Mouse (Mus musculus): Measurements from ENCODE around the gene Sesn1. TPM values are rescaled to one million over a fixed set of nuclear protein-coding genes. Genes with fewer than 3 reads are reported as not detected.

Sesn1 gene
- polyA plus RNA-seq, 2 experiments from 2014 or later = 77.3 to 80.5 TPM

- no peak for ATAC-seq
These were observed 61.8 kb downstream of the Sesn1 start for GRCm38 (mm10) chr10:41871564-41871963.

- ATAC-seq = no peak
These were observed 65.9 kb downstream of the Sesn1 start for GRCm38 (mm10) chr10:41875624-41876023.

- ATAC-seq = no peak
These were observed 68.6 kb downstream of the Sesn1 start for GRCm38 (mm10) chr10:41878344-41878743.

- ATAC-seq = no peak
These were observed 69.9 kb downstream of the Sesn1 start for GRCm38 (mm10) chr10:41879675-41880074.

GRCm38 (mm10) chr10:41880206-41880605 is 70.5 kb downstream of the Sesn1 start:
- ATAC-seq = no peak

- peak; percentile 95 for ATAC-seq
These were observed 71.0 kb downstream of the Sesn1 start for GRCm38 (mm10) chr10:41880777-41881176.

GRCm38 (mm10) chr10:41881438-41881837 is 71.7 kb downstream of the Sesn1 start:
- ATAC-seq = no peak

GRCm38 (mm10) chr10:41883741-41884575 is 74.2 kb downstream of the Sesn1 start:
- no peak for ATAC-seq

GRCm38 (mm10) chr10:41887080-41887821 is 77.5 kb downstream of the Sesn1 start:
- peak; percentile 80 for ATAC-seq

GRCm38 (mm10) chr10:41888365-41888941 is 78.7 kb downstream of the Sesn1 start:
- ATAC-seq = peak; percentile 12

- no peak for ATAC-seq
These were observed 79.8 kb downstream of the Sesn1 start for GRCm38 (mm10) chr10:41889566-41889965.

- ATAC-seq = no peak
These were observed 80.8 kb downstream of the Sesn1 start for GRCm38 (mm10) chr10:41890537-41890936.

- no peak for ATAC-seq
These were observed 81.6 kb downstream of the Sesn1 start for GRCm38 (mm10) chr10:41891312-41891711.

GRCm38 (mm10) chr10:41893433-41894411 is 84.0 kb downstream of the Sesn1 start:
- ATAC-seq = peak; percentile 14

GRCm38 (mm10) chr10:41896425-41896824 is 86.7 kb downstream of the Sesn1 start:
- ATAC-seq = no peak

- no peak for ATAC-seq
These were observed 87.1 kb downstream of the Sesn1 start for GRCm38 (mm10) chr10:41896865-41897264.

GRCm38 (mm10) chr10:41901456-41901855 is 91.7 kb downstream of the Sesn1 start:
- no peak for ATAC-seq

- ATAC-seq = no peak
These were observed 92.1 kb downstream of the Sesn1 start for GRCm38 (mm10) chr10:41901864-41902263.

GRCm38 (mm10) chr10:41907473-41907872 is 97.7 kb downstream of the Sesn1 start:
- ATAC-seq = no peak

- no peak for ATAC-seq
These were observed 98.2 kb downstream of the Sesn1 start for GRCm38 (mm10) chr10:41907950-41908349.

- no peak for ATAC-seq
These were observed 99.2 kb downstream of the Sesn1 start for GRCm38 (mm10) chr10:41908899-41909298.
